Mouse (Mus musculus) megakaryocyte, embryonic 14.5 days (primary cell): ENCODE results near the gene Cct7.

Source experiments
- FLI1 ChIP-seq: IDR thresholded peaks from 2 replicates; pipeline ENCODE4 v1.6.1; 2012; ENCODE audit warnings: low read length, inconsistent platforms, mixed read lengths
- GATA1 ChIP-seq: IDR thresholded peaks from 3 replicates; pipeline ENCODE4 v1.6.1; 2012; ENCODE audit warnings: mixed read lengths, low read length, inconsistent platforms, borderline replicate concordance

- TF ChIP-seq GATA1, result no peak
- TF ChIP-seq FLI1, result no peak
Observed at GRCm38 (mm10) chr6:85436204-85436603, 15.1 kb upstream of the Cct7 start.
